Mouse (Mus musculus): Measurements from ENCODE around the gene Stk35.
A peak's percentile ranks its signal among the peaks of the same experiment; 100 is the strongest.
"Not testable (repeated sequence)": the region's sequence is repeated elsewhere in the genome, so short reads cannot be mapped to it uniquely, and the experiment has no call there.

The Stk35 gene

GRCm38 (mm10) chr2:129834881-129835280 lies 34.6 kb downstream of the Stk35 start:
- no peak for DNase-seq (ENCODE audit: low spot score in 2 of 2)

- no peak for DNase-seq (ENCODE audit: low spot score in 2 of 2)
Observed at GRCm38 (mm10) chr2:129836921-129837320, 36.6 kb downstream of the Stk35 start.

- no peak for DNase-seq (ENCODE audit: low spot score in 2 of 2)
Observed at GRCm38 (mm10) chr2:129838321-129838720, 38.0 kb downstream of the Stk35 start.

- no peak for DNase-seq (ENCODE audit: low spot score in 2 of 2)
Observed at GRCm38 (mm10) chr2:129845826-129846225, 45.5 kb downstream of the Stk35 start.

GRCm38 (mm10) chr2:129846501-129846900 lies 46.2 kb downstream of the Stk35 start:
- DNase-seq (ENCODE audit: low spot score in 2 of 2) = no peak

- not testable (repeated sequence) for DNase-seq (ENCODE audit: low spot score in 2 of 2)
Observed at GRCm38 (mm10) chr2:129849078-129849477, 48.8 kb downstream of the Stk35 start.

- DNase-seq (ENCODE audit: low spot score in 2 of 2) = no peak
Observed at GRCm38 (mm10) chr2:129851512-129851911, 51.2 kb downstream of the Stk35 start.

- DNase-seq (ENCODE audit: low spot score in 2 of 2) = no peak
Observed at GRCm38 (mm10) chr2:129863256-129863655, 62.9 kb downstream of the Stk35 start.

GRCm38 (mm10) chr2:129864958-129865357 lies 64.6 kb downstream of the Stk35 start:
- no peak for DNase-seq (ENCODE audit: low spot score in 2 of 2)

GRCm38 (mm10) chr2:129869151-129869550 lies 68.8 kb downstream of the Stk35 start:
- DNase-seq (ENCODE audit: low spot score in 2 of 2) = no peak

- no peak for DNase-seq (ENCODE audit: low spot score in 2 of 2)
Observed at GRCm38 (mm10) chr2:129871246-129871645, 70.9 kb downstream of the Stk35 start.

- DNase-seq (ENCODE audit: low spot score in 2 of 2) = no peak
Observed at GRCm38 (mm10) chr2:129872071-129872470, 71.8 kb downstream of the Stk35 start.

- DNase-seq (ENCODE audit: low spot score in 2 of 2) = peak; percentile 65 to 89
Observed at GRCm38 (mm10) chr2:129873489-129873888, 73.2 kb downstream of the Stk35 start.

GRCm38 (mm10) chr2:129874084-129874483 lies 73.8 kb downstream of the Stk35 start:
- no peak for DNase-seq (ENCODE audit: low spot score in 2 of 2)

GRCm38 (mm10) chr2:129874509-129875095 lies 74.3 kb downstream of the Stk35 start:
- DNase-seq (ENCODE audit: low spot score in 2 of 2) = no peak

- DNase-seq (ENCODE audit: low spot score in 2 of 2) = no peak
Observed at GRCm38 (mm10) chr2:129876935-129877334, 76.6 kb downstream of the Stk35 start.

GRCm38 (mm10) chr2:129879817-129880216 lies 79.5 kb downstream of the Stk35 start:
- peak in 1 of 2 experiments; percentile 50 for DNase-seq (ENCODE audit: low spot score in 2 of 2)

GRCm38 (mm10) chr2:129880226-129880625 lies 79.9 kb downstream of the Stk35 start:
- DNase-seq (ENCODE audit: low spot score in 2 of 2) = no peak

GRCm38 (mm10) chr2:129881886-129882285 lies 81.6 kb downstream of the Stk35 start:
- no peak for DNase-seq (ENCODE audit: low spot score in 2 of 2)
